ENCODE assay signal across 9 mouse cellular contexts in the genomic region with DNA sequence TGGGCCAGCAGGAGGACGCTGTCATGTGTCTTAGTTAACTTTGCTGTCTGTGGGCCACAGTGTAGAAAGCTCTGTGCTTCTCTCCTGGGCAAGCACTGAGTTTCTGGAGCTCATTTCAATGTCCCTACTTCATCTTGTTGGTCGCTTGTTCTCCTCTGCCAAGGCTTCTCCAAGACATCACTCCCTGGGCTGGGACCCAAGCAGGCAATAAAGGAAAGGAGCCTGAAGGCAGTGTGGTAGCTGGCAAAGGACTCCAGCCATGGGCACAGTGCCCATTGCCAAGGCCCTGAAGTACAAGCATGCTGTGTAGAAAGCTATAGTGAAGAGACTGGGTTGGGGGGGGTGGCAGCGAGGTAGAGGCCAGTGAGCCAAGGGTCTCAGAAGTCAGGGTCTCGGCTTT. TPM values are rescaled to one million over a fixed set of nuclear protein-coding genes. Genes with fewer than 3 reads are reported as not detected.
DNase-seq lines count a peak whose midpoint lies in the region; ATAC-seq lines count a peak whose summit lies in the region.
"Had no signal": no experiment of that assay in that cellular context is flagged by ENCODE, and none has a peak within 500 bp of the region (broad histone marks: within the 10 kb centered on the region; RNA-seq: fewer than 3 reads in every experiment).

No protein-coding gene starts in this region.

- ATAC-seq in cerebellum, adult (ENCODE audit: insufficient number of reproducible peaks, low FRiP score, low TSS enrichment): no peak

- intact Hi-C loops in heart, postnatal 10 days (cut with DNase I): no loop called here

- DNase-seq in cerebellum, adult 11 months: peak; percentile 7
- DNase-seq in 3134 (ENCODE audit: extremely low read depth, insufficient read length, low spot score): peak; percentile 36
- peak; percentile 19 for DNase-seq in cerebellum, adult 8-10 months
- DNase-seq in layer of hippocampus, adult 9-11 months: peak; percentile 48
- no peak for DNase-seq in gastrocnemius, postnatal 25 days
- DNase-seq in lung, postnatal 4 days: no peak
- DNase-seq in heart, postnatal 10 days: no peak
- DNase-seq: gastrocnemius, postnatal 36 days had no signal

RNA-seq across cellular contexts. Expression of a gene that starts 15.5 kb away (rescaled TPM):
- not detected for total RNA-seq in gastrocnemius, postnatal 25 days (2021)
- not detected for total RNA-seq in heart, postnatal 10 days (2021)
- total RNA-seq: gastrocnemius, postnatal 36 days had no signal

RNA-seq across cellular contexts. Expression of a gene that starts 38.8 kb away (rescaled TPM):
- 10 to 100 TPM; 35.0 to 36.2 TPM for total RNA-seq in gastrocnemius, postnatal 25 days (2021)
- total RNA-seq in heart, postnatal 10 days (2021): 10 to 100 TPM; 51.6 to 57.6 TPM

Comparison
In these comparisons a context has a peak if more than half of its experiments do, and no peak if none do; other contexts are left out.
1. DNase-seq: peak in cerebellum, adult 11 months (single experiment), 3134 (single experiment), cerebellum, adult 8-10 months (single experiment) and layer of hippocampus, adult 9-11 months (single experiment); none in gastrocnemius, postnatal 25 days (single experiment), lung, postnatal 4 days (0 of 2) and heart, postnatal 10 days (0 of 2).